Mouse (Mus musculus): Measurements from ENCODE around the gene Rbfox2.

- TF ChIP-seq EP300 (IDR thresholded peaks at IDR 0.05; ENCODE audit: low read depth) = no peak
- TF ChIP-seq CTCF (IDR thresholded peaks at IDR 0.05; ENCODE audit: low read depth) = no peak
Observed at GRCm38 (mm10) chr15:77291471-77291870, 15.3 kb downstream of the Rbfox2 start.

Measured in liver, embryonic 14.5 days (tissue).